Mouse (Mus musculus): Measurements from ENCODE around the gene Kcnc3.

DNA sequence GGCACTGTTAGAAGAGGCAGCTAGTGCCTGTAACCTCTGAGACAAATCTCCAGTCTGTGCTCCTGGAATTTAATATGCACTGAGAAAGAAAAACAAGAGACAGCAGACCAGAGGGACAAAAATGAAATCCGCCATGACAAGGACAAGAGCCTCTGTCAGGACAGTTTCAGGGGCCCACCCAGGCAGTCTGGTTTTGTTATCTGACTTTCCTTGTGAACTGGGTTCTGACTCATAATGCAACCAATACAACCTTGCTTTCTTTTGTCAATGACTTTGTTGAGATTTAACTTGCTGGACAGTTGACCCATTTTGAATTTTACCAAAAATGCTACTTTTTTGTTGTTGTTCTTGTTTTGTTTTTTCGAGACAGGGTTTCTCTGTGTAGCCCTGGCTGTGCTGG is 32.8 kb upstream of the Kcnc3 start:
- TF ChIP-seq POLR2A (IDR thresholded peaks at IDR 0.05; ENCODE audit: low read depth, low read length) (no peak), CTCF (IDR thresholded peaks at IDR 0.05; ENCODE audit: borderline replicate concordance, insufficient read depth, low read length) (no peak)
